Mouse (Mus musculus): ENCODE results near the gene Arf3.

DNA sequence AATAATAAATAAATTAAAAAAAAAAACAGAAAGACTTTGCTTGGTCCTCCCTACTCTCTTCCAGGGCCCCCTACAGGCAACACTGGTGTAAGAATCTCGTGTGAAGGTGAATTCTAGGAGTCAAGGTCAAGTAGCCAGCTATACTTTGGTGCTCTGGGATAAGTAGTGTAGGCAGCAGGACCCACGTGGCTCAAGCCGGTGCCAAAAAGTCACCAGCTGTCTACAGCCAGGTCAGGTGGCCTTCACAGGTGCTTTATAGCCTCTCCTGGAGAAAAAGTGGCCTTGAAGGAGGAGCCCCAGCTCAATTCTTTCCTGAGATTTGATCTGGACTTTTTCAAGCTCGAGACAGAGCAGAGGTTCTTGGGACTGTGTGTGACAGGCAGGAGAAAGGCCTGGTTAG lies 36.9 kb downstream of the Arf3 start:
- TF ChIP-seq POLR2A (IDR thresholded peaks at IDR 0.05; ENCODE audit: extremely low read depth, insufficient read depth, low read length): no peak
- TF ChIP-seq CTCF (IDR thresholded peaks at IDR 0.05; ENCODE audit: low read depth, low read length): no peak

Measured in liver, adult 2 months (tissue).